Mouse (Mus musculus): Measurements from ENCODE around the gene Ndufaf8.

DNA sequence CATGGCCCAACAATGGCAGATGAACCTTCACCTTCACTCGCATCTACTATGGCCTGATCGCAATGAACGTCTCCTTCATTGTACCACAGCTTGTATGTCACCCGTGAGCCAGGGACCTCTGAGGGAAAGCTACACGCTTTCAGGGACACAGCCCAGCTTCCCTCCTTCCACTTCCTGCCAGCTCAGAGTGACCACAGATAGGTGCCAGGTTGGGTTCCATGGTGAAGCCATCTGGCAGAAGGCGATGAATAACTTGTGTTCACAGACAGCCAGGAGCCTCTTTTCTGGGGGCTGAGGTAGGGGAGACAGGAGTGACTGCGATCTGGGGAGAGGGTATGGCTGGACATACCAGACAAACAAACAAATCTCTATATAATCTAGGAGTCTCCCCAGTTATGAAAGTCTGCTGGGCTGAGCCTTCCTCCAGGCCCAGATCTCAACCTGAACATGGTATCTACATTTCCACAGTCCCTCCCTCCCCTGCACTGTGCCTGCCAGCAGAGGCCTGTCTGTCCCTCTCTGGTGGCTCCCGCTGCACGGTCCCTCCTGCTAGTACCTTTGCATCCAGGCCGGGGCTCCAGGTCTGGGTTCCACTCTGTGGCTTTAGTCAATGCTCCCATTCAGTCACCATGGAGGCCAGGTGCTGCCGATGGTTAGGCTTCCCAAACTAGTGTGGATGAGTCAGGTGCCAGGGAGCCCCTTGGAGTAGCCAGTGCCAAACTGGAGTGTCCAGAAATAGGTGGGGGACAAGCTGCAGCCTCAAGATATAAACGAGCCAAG, 42.6 kb upstream of the Ndufaf8 start:
- no peak for TF ChIP-seq CTCF (conservative IDR thresholded peaks at IDR 0.05 in 1 of 2, IDR thresholded peaks at IDR 0.05 in 1 of 2; ENCODE audit: low read depth in 2 of 2, low read length in 2 of 2)
- no peak for TF ChIP-seq POLR2A (IDR thresholded peaks at IDR 0.05; ENCODE audit: low read depth, low read length)
- no peak for TF ChIP-seq SMC3 (IDR thresholded peaks at IDR 0.05; ENCODE audit: low read depth, low read length)
- no peak for TF ChIP-seq ZKSCAN1 (IDR thresholded peaks at IDR 0.05; ENCODE audit: borderline replicate concordance, low read depth, low read length)
